Mouse (Mus musculus): ENCODE results near the gene Hoxa10. TPM values are rescaled to one million over a fixed set of nuclear protein-coding genes. Genes with fewer than 3 reads are reported as not detected.

Hoxa10 gene
- not detected for total RNA-seq (2023)

GRCm38 (mm10) chr6:52240389-52241000, at the start of gene Hoxa10:
Gene Hoxa10 (minus strand): TSS chr6:52240854.

DNA sequence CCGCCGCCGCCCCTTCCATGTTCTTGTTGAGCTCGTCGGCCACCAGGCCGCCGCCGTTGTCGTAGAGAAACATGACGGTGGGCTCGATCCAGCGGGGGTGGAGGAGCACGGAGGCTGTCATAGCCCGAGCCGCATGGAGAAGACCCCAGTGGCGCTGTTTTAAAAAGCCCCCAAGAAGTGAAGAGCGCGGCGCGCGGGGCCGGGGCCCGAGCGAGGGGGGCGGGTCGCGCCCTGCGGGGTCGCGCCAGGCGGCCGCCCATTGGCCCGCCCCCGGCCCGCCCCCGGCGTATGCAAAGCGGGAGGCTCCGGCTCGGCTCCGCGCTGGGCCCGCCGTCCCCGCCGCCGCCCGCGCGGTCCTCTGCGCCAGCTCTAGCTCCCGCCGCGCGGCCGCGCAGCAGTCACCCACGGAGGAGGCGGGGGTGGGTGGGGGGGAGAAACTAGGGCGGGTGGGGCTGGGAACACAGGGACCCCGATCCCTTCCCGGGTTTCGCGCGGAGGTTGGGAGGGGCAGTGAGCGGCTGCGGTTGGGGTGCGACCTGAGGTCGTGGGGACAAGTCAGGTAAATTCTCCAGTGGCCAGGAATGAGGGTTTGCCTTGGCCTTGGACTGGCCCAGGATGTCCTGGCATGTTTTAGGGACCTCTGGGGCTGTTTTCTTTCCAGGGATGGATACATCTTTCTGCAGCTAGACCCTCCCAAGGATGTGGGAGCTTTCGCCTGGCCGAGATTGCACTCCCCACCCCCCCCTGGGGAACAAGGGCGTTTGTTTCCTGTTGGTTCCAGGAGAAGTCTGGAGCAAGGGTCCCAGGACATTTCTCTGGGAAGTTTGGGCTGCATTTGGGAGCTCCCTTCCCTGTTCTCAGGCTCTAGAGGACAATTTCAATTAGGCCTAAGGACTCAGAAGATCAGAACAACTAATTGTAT, 20.3 kb upstream of the Hoxa10 start, which contains the start of gene Hoxa13:
TSS of gene Hoxa13 (minus strand) at position 227 of the 922 bp plus-strand sequence.

DNA sequence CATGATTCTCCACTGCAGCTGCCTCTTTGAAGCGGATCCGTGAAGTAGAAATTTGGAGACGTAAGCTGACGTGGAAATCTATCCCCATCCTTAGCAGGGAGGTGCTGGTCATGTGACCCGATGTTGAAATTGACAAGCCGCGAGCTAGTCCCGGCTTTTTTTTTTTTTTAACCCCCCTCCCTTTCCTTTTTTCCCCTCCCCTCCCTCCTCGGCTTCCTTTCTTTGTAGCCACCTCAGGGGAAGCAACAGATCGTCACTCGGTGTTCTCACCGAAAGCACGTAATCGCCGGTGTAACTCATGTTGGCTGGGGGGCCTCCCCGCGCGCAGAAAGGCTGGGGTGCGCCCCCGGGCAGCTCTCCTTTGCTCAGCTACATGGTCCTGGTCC, 5.1 kb upstream of the Hoxa10 start, which contains the start of gene Hoxa11:
TSS of gene Hoxa11 (minus strand) at position 54 of the 386 bp plus-strand sequence.

GRCm38 (mm10) chr6:52230516-52231165, 10.0 kb downstream of the Hoxa10 start, which contains the start of gene Hoxa9:
Gene Hoxa9 (minus strand): TSS chr6:52231089.

DNA sequence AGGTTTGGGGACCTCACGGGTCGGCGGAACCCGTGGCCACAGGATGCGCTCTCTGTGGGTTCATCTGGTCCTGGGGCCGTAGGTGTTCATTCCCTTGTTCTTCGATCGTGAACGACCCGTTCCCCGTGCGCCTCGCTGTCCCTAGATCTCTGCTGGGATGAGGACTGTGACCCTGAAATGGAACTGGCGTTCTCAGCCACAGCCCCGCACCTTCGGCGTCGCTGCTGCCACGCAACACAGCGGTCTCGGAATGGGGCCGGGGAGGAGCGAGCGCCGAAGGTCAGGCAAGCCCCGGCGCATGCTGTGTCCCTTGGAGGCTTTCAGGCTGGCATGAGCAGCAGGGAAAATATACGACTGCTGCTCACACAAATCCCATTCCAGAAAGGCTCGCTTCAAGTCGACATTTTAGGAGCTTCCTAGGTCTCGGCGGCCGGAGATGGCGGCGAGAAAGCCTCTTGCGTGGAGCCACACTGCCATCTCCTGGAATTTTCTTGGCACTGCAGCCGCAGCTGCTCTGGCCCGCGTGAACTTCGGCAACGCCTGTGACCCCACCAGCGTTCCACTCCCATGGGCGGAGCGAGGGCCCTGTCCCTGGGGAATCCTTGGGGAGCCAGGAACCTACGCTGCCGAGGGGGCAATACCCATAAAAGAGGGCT, 19.2 kb downstream of the Hoxa10 start, which contains the start of gene Hoxa7:
TSS of gene Hoxa7 (minus strand) at position 518 of the 656 bp plus-strand sequence.

GRCm38 (mm10) chr6:52213119-52213986, 27.3 kb downstream of the Hoxa10 start, which contains the start of the genes Hoxa3 and Gm28308:
Gene Hoxa3 (minus strand): TSS chr6:52213336.
Gene Gm28308 (minus strand): TSS chr6:52213339.

DNA sequence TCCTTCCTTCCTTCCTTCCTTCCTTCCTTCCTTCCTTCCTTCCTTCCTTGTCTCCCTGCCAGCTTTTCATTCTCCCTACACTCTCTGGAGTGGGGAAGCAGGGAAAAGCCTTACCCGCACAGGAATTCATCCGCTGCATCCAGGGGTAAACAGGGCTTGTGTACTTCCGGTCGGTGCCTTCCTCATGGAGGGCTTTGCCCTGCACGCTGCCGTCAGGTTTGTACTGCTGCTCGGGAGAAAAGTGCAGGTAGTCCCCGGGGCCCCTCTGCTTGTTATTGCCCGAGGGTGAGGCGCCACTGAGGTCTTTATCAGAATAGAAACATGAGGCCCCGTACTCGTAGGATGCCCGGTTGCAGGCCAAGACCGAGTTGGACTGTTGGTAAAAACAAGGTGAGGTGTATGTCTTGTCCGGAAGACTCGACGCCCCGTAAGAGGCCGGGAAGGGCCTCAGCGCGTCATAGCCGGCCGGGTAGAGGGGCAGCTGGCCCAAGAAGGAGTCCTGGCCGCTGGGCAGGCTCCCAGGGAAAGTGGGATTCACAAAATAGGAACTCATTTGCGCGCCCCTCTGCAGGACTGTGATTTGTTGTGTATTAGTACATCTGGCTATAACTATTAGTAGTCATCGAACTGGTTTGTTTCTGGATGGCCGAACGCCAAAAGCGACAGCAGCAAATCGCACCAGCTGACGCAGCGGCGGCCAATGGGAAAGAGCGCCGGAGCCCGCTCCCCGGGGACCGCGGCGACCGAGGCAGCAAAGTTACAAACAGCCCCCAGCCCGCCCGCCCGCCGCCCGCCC, 32.4 kb downstream of the Hoxa10 start, which contains the start of gene Hoxa6:
TSS of gene Hoxa6 (minus strand) at position 651 of the 796 bp plus-strand sequence.

DNA sequence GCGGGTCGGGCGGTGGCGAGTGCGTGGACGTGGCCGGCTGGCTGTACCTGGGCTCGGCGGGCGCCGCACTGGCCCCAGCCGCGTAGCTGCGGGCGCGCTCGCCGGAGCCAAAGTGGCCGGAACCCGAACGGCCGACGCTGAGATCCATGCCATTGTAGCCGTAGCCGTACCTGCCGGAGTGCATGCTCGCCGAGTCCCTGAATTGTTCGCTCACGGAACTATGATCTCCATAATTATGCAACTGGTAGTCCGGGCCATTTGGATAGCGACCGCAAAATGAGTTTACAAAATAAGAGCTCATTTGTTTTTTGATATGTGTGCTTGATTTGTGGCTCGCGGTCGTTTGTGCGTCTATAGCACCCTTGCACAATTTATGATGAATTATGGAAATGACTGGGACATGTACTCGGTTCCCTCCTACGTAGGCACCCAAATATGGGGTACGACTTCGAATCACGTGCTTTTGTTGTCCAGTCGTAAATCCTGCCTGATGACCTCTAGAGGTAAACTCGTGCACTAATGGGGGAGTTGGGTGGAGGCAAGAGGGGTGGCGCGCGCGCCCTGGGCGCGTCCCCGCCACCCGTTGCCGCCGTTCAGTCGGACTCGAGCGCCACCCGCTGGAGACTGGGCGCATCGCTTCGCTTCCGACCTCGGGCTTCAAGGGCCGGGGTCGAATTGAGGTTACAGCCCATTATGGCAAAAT, 36.5 kb downstream of the Hoxa10 start, which contains the start of gene Hoxa5:
TSS of gene Hoxa5 (minus strand) at position 538 of the 703 bp plus-strand sequence.

DNA sequence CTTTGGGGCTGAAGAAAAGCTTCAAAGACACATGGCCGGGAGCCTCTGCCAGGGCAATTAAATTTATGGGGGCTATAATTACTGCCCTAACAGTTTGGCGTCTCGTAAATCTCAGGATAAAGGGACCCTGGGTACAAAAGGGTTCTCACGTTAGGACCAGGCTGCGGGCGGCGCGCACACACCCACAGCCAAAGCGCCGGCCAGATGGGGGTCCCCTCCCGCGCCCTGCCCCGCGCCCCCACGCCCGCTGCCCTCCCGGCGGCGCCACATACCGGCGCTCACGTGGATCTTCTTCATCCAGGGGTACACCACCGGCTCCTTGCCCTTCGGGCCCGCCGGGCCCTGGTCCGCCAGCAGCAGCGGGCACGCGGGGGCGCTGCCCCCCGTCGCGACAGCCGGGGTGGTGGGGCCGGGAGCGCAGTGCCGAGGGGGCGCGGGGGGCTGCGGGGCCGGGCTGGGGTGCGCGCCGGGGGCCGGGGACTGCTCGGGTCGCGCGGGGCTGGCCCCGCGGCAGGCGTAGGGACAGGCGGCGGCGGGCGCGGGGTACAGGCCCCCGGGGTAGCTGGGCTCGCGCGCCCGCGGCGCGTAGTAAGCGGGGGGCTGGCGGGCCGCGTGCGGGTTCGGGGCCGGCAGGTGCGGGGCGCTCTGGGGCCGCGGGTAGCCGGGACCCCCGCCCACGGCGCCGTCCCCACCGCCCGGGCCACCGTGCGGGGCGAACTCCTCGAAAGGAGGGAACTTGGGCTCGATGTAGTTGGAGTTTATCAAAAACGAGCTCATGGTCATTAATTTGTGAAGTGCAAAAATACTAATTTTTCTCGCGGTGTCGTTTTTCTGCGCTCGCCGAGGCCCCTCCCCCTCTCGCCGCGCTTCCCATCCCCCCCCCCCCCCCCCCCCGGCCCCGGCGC, 49.5 kb downstream of the Hoxa10 start, which contains the start of gene Hoxa4:
TSS of gene Hoxa4 (minus strand) at position 848 of the 905 bp plus-strand sequence.

Other genes starting within 250 kb of the Hoxa10 start
- 10 to 100 TPM in 1 of 2 experiments, 1 to 10 TPM in 1; 9.8 to 18.1 TPM for gene Skap2, start 228.3 kb downstream of the Hoxa10 start, total RNA-seq (2023)
- gene Hoxa1, start 82.5 kb downstream of the Hoxa10 start, total RNA-seq (2023) = not detected
- gene Hoxa2, start 76.0 kb downstream of the Hoxa10 start, total RNA-seq (2023) = not detected
- not detected for gene 5730596B20Rik, start 63.4 kb downstream of the Hoxa10 start, total RNA-seq (2023)
- gene Hoxa4, start 49.1 kb downstream of the Hoxa10 start, total RNA-seq (2023) = not detected
- not detected for gene Hoxa5, start 36.3 kb downstream of the Hoxa10 start, total RNA-seq (2023)
- gene Hoxa6, start 32.1 kb downstream of the Hoxa10 start, total RNA-seq (2023) = not detected
- gene Hoxa3, start 27.5 kb downstream of the Hoxa10 start, total RNA-seq (2023) = not detected
- gene Gm28308, start 27.5 kb downstream of the Hoxa10 start, total RNA-seq (2023) = not detected
- not detected for gene Hoxa7, start 19.0 kb downstream of the Hoxa10 start, total RNA-seq (2023)
- gene Hoxa9, start 9.8 kb downstream of the Hoxa10 start, total RNA-seq (2023) = not detected
- not detected for gene Hoxa11, start 5.0 kb upstream of the Hoxa10 start, total RNA-seq (2023)
- gene Hoxa13, start 20.0 kb upstream of the Hoxa10 start, total RNA-seq (2023) = not detected
- gene Evx1, start 72.6 kb upstream of the Hoxa10 start, total RNA-seq (2023) = under 1 TPM; 0.17 to 0.77 TPM